Comparison of ENCODE assay signal across 8 mouse cellular contexts in genomic region chr6:52221337-52221992, GRCm38 (mm10). TPM values are rescaled to one million over a fixed set of nuclear protein-coding genes. Genes with fewer than 3 reads are reported as not detected.
DNase-seq lines count a peak whose midpoint lies in the region; ATAC-seq and TF ChIP-seq lines count a peak whose summit lies in the region.

Gene Hoxa7, minus strand, starts transcription at chr6:52221854.

- no peaks in the 10 kb centered on the region for H3K9me3 ChIP-seq in embryonic facial prominence, embryonic 10.5 days
- no peaks in the 10 kb centered on the region for H3K9me3 ChIP-seq in intestine, postnatal 0 days (ENCODE audit: control insufficient read depth)
- no peaks in the 10 kb centered on the region for H3K9me3 ChIP-seq in midbrain, embryonic 10.5 days (replicated peaks)

- H3K27ac ChIP-seq in embryonic facial prominence, embryonic 10.5 days (replicated peaks) = no peak within 1 kb of the TSS
- H3K27ac ChIP-seq in intestine, postnatal 0 days (ENCODE audit: low read depth, low read length) = peak within 1 kb of the TSS; percentile 15; the same call in 1 of the 2 replicates
- H3K27ac ChIP-seq in midbrain, embryonic 10.5 days (replicated peaks) = no peak within 1 kb of the TSS

- intact Hi-C loops in left cerebral cortex, postnatal 36 days (cut with DNase I) = loop anchor here (2.0 to 5.0 kb wide), 2 partner anchors 349 to 635 kb away; no protein-coding TSS in a partner anchor

- H3K9ac ChIP-seq in intestine, postnatal 0 days (ENCODE audit: low read depth, low read length) = peak within 1 kb of the TSS; percentile 28; the same call in 1 of the 2 replicates

- H3K4me3 ChIP-seq in embryonic facial prominence, embryonic 10.5 days = peak within 1 kb of the TSS; percentile 57
- peak within 1 kb of the TSS; percentile 57 for H3K4me3 ChIP-seq in intestine, postnatal 0 days (ENCODE audit: low read depth, low read length)
- peak within 1 kb of the TSS; percentile 49 for H3K4me3 ChIP-seq in midbrain, embryonic 10.5 days

- H3K36me3 ChIP-seq in embryonic facial prominence, embryonic 10.5 days (replicated peaks) = no peaks in the 10 kb centered on the region
- no peaks in the 10 kb centered on the region for H3K36me3 ChIP-seq in intestine, postnatal 0 days (ENCODE audit: control insufficient read depth, insufficient read depth)
- H3K36me3 ChIP-seq in midbrain, embryonic 10.5 days = no peaks in the 10 kb centered on the region

- peak; percentile 79 for DNase-seq in adrenal gland, adult 8-10 months
- DNase-seq in embryonic facial prominence, embryonic 10.5 days (ENCODE audit: low spot score) = peak; percentile 90
- no peak for DNase-seq in gonadal fat pad, adult 2 months (ENCODE audit: low read depth)
- DNase-seq in left cerebral cortex, postnatal 36 days (ENCODE audit: low spot score in 2 of 2) = peak; percentile 77 to 81
- peak; percentile 88 for DNase-seq in midbrain, embryonic 10.5 days (ENCODE audit: low spot score)
- peak; percentile 36 to 50 for DNase-seq in right cerebral cortex, postnatal 36 days (ENCODE audit: low spot score in 2 of 2)
- peak; percentile 90 to 91 for DNase-seq in urinary bladder, postnatal 4 days (ENCODE audit: low spot score in 2 of 2)

- under 1% methylated on average over 46 of the region's 46 CpGs for WGBS in embryonic facial prominence, embryonic 10.5 days
- 2% methylated on average over 46 of the region's 46 CpGs for WGBS in intestine, postnatal 0 days
- WGBS in midbrain, embryonic 10.5 days = under 1% methylated on average over 46 of the region's 46 CpGs

- peaks cover 25% of the 10 kb centered on the region for H3K4me1 ChIP-seq in embryonic facial prominence, embryonic 10.5 days
- H3K4me1 ChIP-seq in intestine, postnatal 0 days (replicated peaks; ENCODE audit: control insufficient read depth, insufficient read depth, low read length) = no peaks in the 10 kb centered on the region; the same call in 1 of the 2 replicates
- peaks cover 23% of the 10 kb centered on the region for H3K4me1 ChIP-seq in midbrain, embryonic 10.5 days

- ATAC-seq in intestine, postnatal 0 days = peak; percentile 40

- H3K27me3 ChIP-seq in embryonic facial prominence, embryonic 10.5 days (replicated peaks; ENCODE audit: low read depth, poor library complexity, severe bottlenecking) = peaks cover 100% of the 10 kb centered on the region
- H3K27me3 ChIP-seq in intestine, postnatal 0 days (replicated peaks; ENCODE audit: control insufficient read depth, insufficient read depth, low read length) = peaks cover 95% of the 10 kb centered on the region
- peaks cover 100% of the 10 kb centered on the region for H3K27me3 ChIP-seq in midbrain, embryonic 10.5 days (ENCODE audit: low read depth, poor library complexity, severe bottlenecking)

- peak within 1 kb of the TSS; percentile 92 for H3K4me2 ChIP-seq in intestine, postnatal 0 days (replicated peaks; ENCODE audit: low read depth)

- TF ChIP-seq CTCF in intestine, postnatal 0 days (IDR thresholded peaks at IDR 0.05; ENCODE audit: low read depth) = peak; percentile 99

RNA-seq across cellular contexts. Expression of gene Hoxa7, which starts in this region (rescaled TPM):
- 10 to 100 TPM; 12.9 to 27.9 (median 19.1) TPM for total RNA-seq in adrenal gland, adult 8-10 months (2022)
- polyA plus RNA-seq in embryonic facial prominence, embryonic 10.5 days (2016; fragmentation: Nextera tagmentation; extraction: Ambion mirVana) = 0.15 TPM in 1 of 2 replicates, not detected in the other
- polyA plus RNA-seq in gonadal fat pad, adult 2 months (2012; rRNA removed) = 13.2 and 20.4 TPM in 2 replicates
- polyA plus RNA-seq in intestine, postnatal 0 days (2015; fragmentation: Nextera tagmentation; extraction: Ambion mirVana) = 5.6 and 6.2 TPM in 2 replicates
- not detected for total RNA-seq in left cerebral cortex, postnatal 36 days (2021)
- polyA plus RNA-seq in midbrain, embryonic 10.5 days (2016; fragmentation: Nextera tagmentation; extraction: Ambion mirVana) = not detected in 2 replicates

Comparison
In these comparisons a context has a peak if more than half of its experiments do, and no peak if none do; other contexts are left out.
1. RNA of gene Hoxa7 (total RNA-seq): 12.9 to 27.9 TPM in adrenal gland, adult 8-10 months; not detected in left cerebral cortex, postnatal 36 days; every median in the first group is over 10 times any median in the second.
2. Peak in DNase-seq and H3K4me3 ChIP-seq in embryonic facial prominence, embryonic 10.5 days; RNA of the gene not detected or under 1 TPM.
3. Peak in DNase-seq in left cerebral cortex, postnatal 36 days; RNA of the gene not detected or under 1 TPM.
4. Peak in DNase-seq and H3K4me3 ChIP-seq in midbrain, embryonic 10.5 days; RNA of the gene not detected or under 1 TPM.
5. Peak in every context shown above with its lines, with median percentiles within 50 percentile points of each other: H3K4me3 ChIP-seq.